Mouse (Mus musculus) liver, embryonic 13.5 days (tissue): ENCODE data around the gene Dock9. TPM values are rescaled to one million over a fixed set of nuclear protein-coding genes. Genes with fewer than 3 reads are reported as not detected.

Experiments
- ATAC-seq: fragments of 200-750 bp; cut with Nextera tagmentation; 2 replicates; pipeline ENCODE4 v1.8.0; 2017; ENCODE audit warnings: low read depth, mild to moderate bottlenecking, moderate number of reproducible peaks, moderate library complexity
- DNase-seq: peaks from one replicate; pipeline ENCODE4 v3.0.0; 2022
- H3K27ac ChIP-seq: fragments of 300-500 bp; sonication (generic); 2 replicates; pipeline ENCODE4 v1.5.1; 2015; ENCODE audit warnings: moderate library complexity, mild to moderate bottlenecking, inconsistent platforms
- H3K27me3 ChIP-seq: fragments of 300-500 bp; sonication (generic); 2 replicates; pipeline ENCODE4 v1.6.1; 2015; ENCODE audit warnings: mild to moderate bottlenecking, inconsistent platforms
- H3K36me3 ChIP-seq: fragments of 300-500 bp; sonication (generic); 2 replicates; pipeline ENCODE4 v1.6.1; 2015; ENCODE audit warnings: mild to moderate bottlenecking, inconsistent platforms
- H3K4me1 ChIP-seq: fragments of 300-500 bp; sonication (generic); replicated peaks from 2 replicates; pipeline ENCODE4 v1.6.1; 2015; ENCODE audit warnings: inconsistent platforms
- H3K4me2 ChIP-seq: fragments of 300-500 bp; sonication (generic); 2 replicates; pipeline ENCODE4 v1.6.1; 2015; ENCODE audit warnings: inconsistent platforms, mild to moderate bottlenecking, moderate library complexity
- H3K4me3 ChIP-seq: fragments of 300-500 bp; sonication (generic); replicated peaks from 2 replicates; pipeline ENCODE4 v1.5.1; 2015; ENCODE audit warnings: mild to moderate bottlenecking, inconsistent platforms
- H3K9ac ChIP-seq: fragments of 300-500 bp; sonication (generic); 2 replicates; pipeline ENCODE4 v1.6.1; 2015; ENCODE audit warnings: mild to moderate bottlenecking, inconsistent platforms
- H3K9me3 ChIP-seq: fragments of 300-500 bp; sonication (generic); replicated peaks from 2 replicates; pipeline ENCODE4 v1.6.1; 2016; ENCODE audit warnings: inconsistent platforms
- WGBS: fragments of 180-500 bp; shearing (Covaris S2); methylation state at CpG from one replicate; pipeline ENCODE4 v1.1.7; 2015; ENCODE audit not compliant: insufficient replicate concordance; 5-methylcytosine and 5-hydroxymethylcytosine counted together
- polyA plus RNA-seq: library from polyadenylated mRNA; unstranded; fragments of >200 nt; fragmentation: Nextera tagmentation; extraction: Ambion mirVana; gene quantifications from 2 replicates; pipeline ENCODE4 v1.2.1, GENCODE M21; 2015

The Dock9 gene
- polyA plus RNA-seq, 1 experiment from 2014 or later = 0.99 TPM

GRCm38 (mm10) chr14:121596631-121597030 lies 201.0 kb downstream of the Dock9 start:
- H3K27ac ChIP-seq = no peak overlapping the region
- DNase-seq = no peak
- no peak overlapping the region for H3K9ac ChIP-seq

GRCm38 (mm10) chr14:121594684-121595083 lies 203.0 kb downstream of the Dock9 start:
- Histone ChIP-seq H3K4me2 (no peak overlapping the region), H3K4me1 (no peaks in the 10 kb centered on the region; the same call in 1 of the 2 replicates), H3K9me3 (no peaks in the 10 kb centered on the region), H3K27ac (no peak overlapping the region), H3K27me3 (no peaks in the 10 kb centered on the region), H3K9ac (no peak overlapping the region), H3K4me3 (no peak overlapping the region), H3K36me3 (no peaks in the 10 kb centered on the region)
- DNase-seq (no peak), ATAC-seq (no peak)
- 70% methylated on average over 5 of the region's 5 CpGs for WGBS

More at GRCm38 (mm10) chr14:121596631-121597030, 201.0 kb downstream of the Dock9 start:
- Histone ChIP-seq H3K36me3 (no peaks in the 10 kb centered on the region), H3K4me3 (no peak overlapping the region), H3K27me3 (no peaks in the 10 kb centered on the region), H3K9me3 (no peaks in the 10 kb centered on the region), H3K4me2 (no peak overlapping the region), H3K4me1 (no peaks in the 10 kb centered on the region; the same call in 1 of the 2 replicates)
- no peak for ATAC-seq
- WGBS = 70% methylated on average over 9 of the region's 9 CpGs

- Histone ChIP-seq H3K4me2 (no peak overlapping the region), H3K9ac (no peak overlapping the region), H3K9me3 (no peaks in the 10 kb centered on the region), H3K4me3 (no peak overlapping the region), H3K36me3 (no peaks in the 10 kb centered on the region), H3K27ac (no peak overlapping the region), H3K27me3 (no peaks in the 10 kb centered on the region), H3K4me1 (peaks cover 2% of the 10 kb centered on the region)
- ATAC-seq = no peak
- no peak for DNase-seq
- 56% methylated on average over 10 of the region's 10 CpGs for WGBS
These were observed 204.2 kb downstream of the Dock9 start for GRCm38 (mm10) chr14:121593313-121593929.

- Histone ChIP-seq H3K27me3 (no peaks in the 10 kb centered on the region), H3K36me3 (no peaks in the 10 kb centered on the region), H3K9me3 (no peaks in the 10 kb centered on the region), H3K27ac (no peak overlapping the region), H3K4me1 (peaks cover 2% of the 10 kb centered on the region), H3K9ac (no peak overlapping the region), H3K4me2 (no peak overlapping the region), H3K4me3 (no peak overlapping the region)
- 45% methylated on average over 3 of the region's 3 CpGs for WGBS
- DNase-seq = no peak
- no peak for ATAC-seq
These were observed 204.7 kb downstream of the Dock9 start for GRCm38 (mm10) chr14:121592890-121593289.

GRCm38 (mm10) chr14:121592356-121592755 lies 205.3 kb downstream of the Dock9 start:
- Histone ChIP-seq H3K4me1 (peaks cover 2% of the 10 kb centered on the region), H3K4me2 (no peak overlapping the region), H3K9me3 (no peaks in the 10 kb centered on the region), H3K9ac (no peak overlapping the region), H3K27me3 (no peaks in the 10 kb centered on the region), H3K4me3 (no peak overlapping the region), H3K27ac (no peak overlapping the region; the same call in 1 of the 2 replicates), H3K36me3 (no peaks in the 10 kb centered on the region)
- WGBS = 67% methylated on average over 9 of the region's 9 CpGs
- ATAC-seq (no peak), DNase-seq (no peak)

- peak; percentile 49; the same call in 1 of the 2 replicates for ATAC-seq
- no peak overlapping the region for H3K4me2 ChIP-seq
- no peak overlapping the region for H3K9ac ChIP-seq
These were observed 208.4 kb downstream of the Dock9 start for GRCm38 (mm10) chr14:121589097-121589725.

GRCm38 (mm10) chr14:121588451-121588850 lies 209.2 kb downstream of the Dock9 start:
- H3K9ac ChIP-seq = no peak overlapping the region
- no peak overlapping the region for H3K4me2 ChIP-seq
- 57% methylated on average over 4 of the region's 4 CpGs for WGBS
- ATAC-seq = peak; percentile 35; the same call in 1 of the 2 replicates
- no peaks in the 10 kb centered on the region for H3K36me3 ChIP-seq
- no peak overlapping the region for H3K4me3 ChIP-seq
- H3K27me3 ChIP-seq = no peaks in the 10 kb centered on the region
- peaks cover 2% of the 10 kb centered on the region for H3K4me1 ChIP-seq
- no peak for DNase-seq
- H3K9me3 ChIP-seq = no peaks in the 10 kb centered on the region
- no peak overlapping the region for H3K27ac ChIP-seq

More at GRCm38 (mm10) chr14:121589097-121589725, 208.4 kb downstream of the Dock9 start:
- H3K36me3 ChIP-seq = no peaks in the 10 kb centered on the region
- peak; percentile 33 for DNase-seq
- H3K9me3 ChIP-seq = no peaks in the 10 kb centered on the region
- H3K4me3 ChIP-seq = no peak overlapping the region
- no peak overlapping the region for H3K27ac ChIP-seq
- WGBS = 63% methylated on average over 10 of the region's 10 CpGs
- no peaks in the 10 kb centered on the region for H3K27me3 ChIP-seq
- peaks cover 2% of the 10 kb centered on the region for H3K4me1 ChIP-seq

- H3K4me3 ChIP-seq = no peak overlapping the region
- H3K4me1 ChIP-seq = peaks cover 2% of the 10 kb centered on the region; the same call in 1 of the 2 replicates
- no peaks in the 10 kb centered on the region for H3K9me3 ChIP-seq
- ATAC-seq (no peak), DNase-seq (no peak)
- no peaks in the 10 kb centered on the region for H3K27me3 ChIP-seq
- no peak overlapping the region for H3K27ac ChIP-seq
- 61% methylated on average over 21 of the region's 21 CpGs for WGBS
- no peak overlapping the region for H3K9ac ChIP-seq
- no peaks in the 10 kb centered on the region for H3K36me3 ChIP-seq
- no peak overlapping the region for H3K4me2 ChIP-seq
These were observed 211.5 kb downstream of the Dock9 start for GRCm38 (mm10) chr14:121585906-121586765.

GRCm38 (mm10) chr14:121579055-121579454 lies 218.6 kb downstream of the Dock9 start:
- Histone ChIP-seq H3K36me3 (no peaks in the 10 kb centered on the region), H3K9ac (no peak overlapping the region), H3K27ac (no peak overlapping the region), H3K9me3 (no peaks in the 10 kb centered on the region), H3K4me2 (no peak overlapping the region), H3K4me1 (no peaks in the 10 kb centered on the region), H3K27me3 (no peaks in the 10 kb centered on the region), H3K4me3 (no peak overlapping the region)
- WGBS = 30% methylated on average over 3 of the region's 3 CpGs
- DNase-seq (peak; percentile 20), ATAC-seq (no peak)

- no peaks in the 10 kb centered on the region for H3K36me3 ChIP-seq
- H3K9ac ChIP-seq = no peak overlapping the region
- H3K27me3 ChIP-seq = no peaks in the 10 kb centered on the region
- no peaks in the 10 kb centered on the region for H3K4me1 ChIP-seq
- no peak overlapping the region for H3K4me3 ChIP-seq
- no peaks in the 10 kb centered on the region for H3K9me3 ChIP-seq
- no peak overlapping the region for H3K4me2 ChIP-seq
- WGBS = 62% methylated on average over 5 of the region's 5 CpGs
- no peak for DNase-seq
- no peak for ATAC-seq
- H3K27ac ChIP-seq = no peak overlapping the region
These were observed 224.2 kb downstream of the Dock9 start for GRCm38 (mm10) chr14:121573391-121573790.

GRCm38 (mm10) chr14:121566794-121567201 lies 230.8 kb downstream of the Dock9 start:
- no peak overlapping the region for H3K27ac ChIP-seq
- H3K36me3 ChIP-seq = no peaks in the 10 kb centered on the region
- H3K4me3 ChIP-seq = no peak overlapping the region
- no peaks in the 10 kb centered on the region for H3K27me3 ChIP-seq
- DNase-seq (no peak), ATAC-seq (no peak)
- H3K4me2 ChIP-seq = no peak overlapping the region
- WGBS = 67% methylated on average over 9 of the region's 9 CpGs
- no peaks in the 10 kb centered on the region for H3K9me3 ChIP-seq
- no peaks in the 10 kb centered on the region for H3K4me1 ChIP-seq
- no peak overlapping the region for H3K9ac ChIP-seq
